Mouse (Mus musculus) olfactory bulb, adult 2 months (tissue): Measurements from ENCODE around the gene Dennd5b. TPM values are rescaled to one million over a fixed set of nuclear protein-coding genes. Genes with fewer than 3 reads are reported as not detected.

ENCODE experiments used
- H3K27ac ChIP-seq: fragments of 200-500 bp; 2 replicates; pipeline ENCODE4 v1.5.1; 2012; ENCODE audit warnings: low read depth, low read length; ENCODE audit not compliant: insufficient read depth
- H3K4me1 ChIP-seq: fragments of 200-500 bp; 2 replicates; pipeline ENCODE4 v1.6.1; 2012; ENCODE audit warnings: low read length; ENCODE audit not compliant: control insufficient read depth, insufficient read depth
- H3K4me3 ChIP-seq: fragments of 200-500 bp; 2 replicates; pipeline ENCODE4 v1.5.1; 2012; ENCODE audit warnings: mild to moderate bottlenecking, low read depth, low read length, moderate library complexity; ENCODE audit not compliant: insufficient read depth
- CTCF ChIP-seq: fragments of 200-500 bp; IDR thresholded peaks from 2 replicates; pipeline ENCODE4 v1.5.1; 2012; ENCODE audit warnings: low read depth, mild to moderate bottlenecking, low read length, moderate library complexity; ENCODE audit not compliant: insufficient read depth
- POLR2A ChIP-seq: fragments of 200-500 bp; IDR thresholded peaks from 2 replicates; pipeline ENCODE4 v1.6.1; 2012; ENCODE audit warnings: mild to moderate bottlenecking, low read depth, low read length, moderate library complexity; ENCODE audit not compliant: insufficient read depth
- WGBS: fragments of 180-500 bp; shearing (Covaris S2); methylation state at CpG from one replicate; pipeline ENCODE4 v1.1.7; 2018; 5-methylcytosine and 5-hydroxymethylcytosine counted together
- polyA plus RNA-seq: library from polyadenylated mRNA; stranded (reverse); fragments of >200 nt; gene quantifications from 2 replicates; pipeline ENCODE4 v1.2.4, GENCODE M21; 2012; ENCODE audit warnings: low replicate concordance; ENCODE audit not compliant: missing spikeins, insufficient read depth, insufficient read length

The Dennd5b gene
- 30.8 TPM in 1 of 2 replicates, not detected in the other for polyA plus RNA-seq

DNA sequence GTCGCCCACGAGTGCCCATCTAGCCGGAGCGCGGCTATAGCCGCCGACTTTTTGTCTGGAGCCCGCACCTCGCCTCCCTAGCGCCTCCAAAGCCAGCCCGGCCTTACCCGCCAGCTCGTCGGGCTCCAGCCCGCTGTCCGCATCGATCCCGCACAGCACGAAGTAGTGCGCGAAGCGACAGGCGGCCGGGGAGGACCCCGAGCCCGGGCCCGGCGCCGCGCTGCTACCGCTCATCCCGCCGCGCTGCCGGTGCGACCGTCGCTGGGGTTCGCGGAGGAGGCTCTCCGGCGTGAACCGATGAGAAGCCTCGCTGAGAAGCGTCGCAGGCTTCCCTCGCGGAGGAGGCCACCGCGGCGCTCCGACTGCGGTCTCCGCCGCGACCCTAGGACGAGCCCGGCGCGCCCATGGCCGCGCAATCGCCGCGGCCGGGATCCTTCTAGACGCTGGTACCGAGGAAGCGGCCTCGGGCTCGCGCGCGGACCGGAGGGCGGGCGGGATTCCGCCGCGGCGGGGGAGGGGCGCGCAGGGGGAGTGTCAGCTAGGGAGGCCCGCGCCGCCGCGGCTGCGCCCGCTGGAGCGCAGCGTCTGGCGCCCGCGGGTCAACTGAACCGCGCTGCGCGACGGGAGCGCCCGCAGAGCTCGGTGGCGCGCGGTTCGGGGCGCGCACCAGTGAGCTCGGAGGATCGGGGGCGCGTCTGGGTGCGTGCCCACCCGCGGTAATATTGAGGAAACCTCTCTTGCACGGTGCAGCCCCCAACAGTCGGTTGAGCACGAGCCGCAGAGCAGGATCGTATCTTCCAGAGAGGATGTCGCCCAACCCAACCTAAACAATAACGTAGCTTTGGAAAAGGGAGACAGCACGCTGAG lies at the start of gene Dennd5b:
Gene Dennd5b (minus strand): TSS at position 605 of the 867 bp plus-strand sequence.
- Histone ChIP-seq H3K27ac (peak within 1 kb of the TSS; percentile 97), H3K4me1 (no peaks in the 10 kb centered on the region), H3K4me3 (peak within 1 kb of the TSS; percentile 69)
- TF ChIP-seq CTCF, result no peak
- peak; percentile 86 for TF ChIP-seq POLR2A
- WGBS, result under 1% methylated on average over 124 of the region's 124 CpGs

DNA sequence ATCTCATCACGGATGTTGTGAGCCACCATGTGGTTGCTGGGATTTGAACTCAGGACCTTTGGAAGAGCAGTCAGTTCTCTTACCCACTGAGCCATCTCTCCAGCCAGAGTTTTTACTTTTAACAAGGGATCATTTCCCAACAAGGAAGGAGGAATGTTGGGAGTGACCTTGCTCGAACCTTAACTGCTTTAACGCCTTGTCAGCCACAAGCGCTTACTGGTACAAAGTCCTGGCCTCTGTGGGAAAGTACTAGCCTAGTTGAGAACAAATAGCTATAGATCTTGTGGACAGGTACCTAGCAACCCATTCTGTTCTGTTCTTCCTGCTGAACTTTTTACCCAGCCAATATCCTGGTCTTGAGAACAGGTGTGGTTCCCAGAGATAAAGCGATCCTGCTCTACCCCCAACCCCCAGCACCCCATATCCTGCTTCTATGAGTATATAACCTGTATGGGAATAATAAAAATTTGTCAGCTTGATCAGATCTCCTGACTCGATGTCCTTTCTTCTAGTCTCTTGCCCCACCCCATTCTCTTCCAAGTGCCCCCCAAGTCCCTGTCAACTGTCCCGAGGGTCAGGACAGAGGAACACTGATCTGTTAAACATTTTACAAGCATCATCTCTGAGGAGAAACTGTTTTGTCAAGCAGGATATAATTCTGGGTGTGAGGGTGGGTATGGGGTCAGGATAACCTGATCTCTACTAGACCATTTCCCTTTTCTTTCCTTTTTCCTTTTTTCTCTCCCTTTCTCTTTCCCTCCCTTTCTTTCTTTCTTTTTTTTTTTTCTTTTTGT lies 47.2 kb upstream of the Dennd5b start:
- TF ChIP-seq CTCF (no peak), POLR2A (no peak)
- 93% methylated on average over 7 of the region's 7 CpGs for WGBS
- Histone ChIP-seq H3K27ac (no peak overlapping the region), H3K4me3 (no peak overlapping the region), H3K4me1 (no peaks in the 10 kb centered on the region)

DNA sequence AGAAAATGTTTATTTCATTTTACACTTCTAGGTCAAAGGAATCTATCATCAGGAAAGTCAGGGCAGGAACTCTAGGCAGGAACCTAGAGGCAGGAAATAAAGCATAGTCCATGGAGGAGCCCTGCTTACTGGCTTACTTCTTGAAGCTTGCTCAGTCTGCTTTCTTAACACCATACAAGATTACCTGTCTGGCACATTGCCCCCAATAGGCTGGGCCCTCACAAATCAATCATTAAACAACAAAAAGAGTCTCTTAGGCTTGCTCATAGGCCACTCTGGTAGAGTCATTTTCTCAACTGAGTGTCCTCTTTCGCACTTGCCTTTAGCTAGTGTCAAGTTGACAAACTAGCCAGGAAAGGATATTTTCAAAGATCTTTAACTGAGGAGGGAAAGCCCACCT lies 43.7 kb upstream of the Dennd5b start:
- 97% methylated on average over 1 of the region's 1 CpGs for WGBS
- no peak for TF ChIP-seq CTCF
- no peak overlapping the region for H3K4me3 ChIP-seq
- no peaks in the 10 kb centered on the region for H3K4me1 ChIP-seq
- H3K27ac ChIP-seq, result no peak overlapping the region

DNA sequence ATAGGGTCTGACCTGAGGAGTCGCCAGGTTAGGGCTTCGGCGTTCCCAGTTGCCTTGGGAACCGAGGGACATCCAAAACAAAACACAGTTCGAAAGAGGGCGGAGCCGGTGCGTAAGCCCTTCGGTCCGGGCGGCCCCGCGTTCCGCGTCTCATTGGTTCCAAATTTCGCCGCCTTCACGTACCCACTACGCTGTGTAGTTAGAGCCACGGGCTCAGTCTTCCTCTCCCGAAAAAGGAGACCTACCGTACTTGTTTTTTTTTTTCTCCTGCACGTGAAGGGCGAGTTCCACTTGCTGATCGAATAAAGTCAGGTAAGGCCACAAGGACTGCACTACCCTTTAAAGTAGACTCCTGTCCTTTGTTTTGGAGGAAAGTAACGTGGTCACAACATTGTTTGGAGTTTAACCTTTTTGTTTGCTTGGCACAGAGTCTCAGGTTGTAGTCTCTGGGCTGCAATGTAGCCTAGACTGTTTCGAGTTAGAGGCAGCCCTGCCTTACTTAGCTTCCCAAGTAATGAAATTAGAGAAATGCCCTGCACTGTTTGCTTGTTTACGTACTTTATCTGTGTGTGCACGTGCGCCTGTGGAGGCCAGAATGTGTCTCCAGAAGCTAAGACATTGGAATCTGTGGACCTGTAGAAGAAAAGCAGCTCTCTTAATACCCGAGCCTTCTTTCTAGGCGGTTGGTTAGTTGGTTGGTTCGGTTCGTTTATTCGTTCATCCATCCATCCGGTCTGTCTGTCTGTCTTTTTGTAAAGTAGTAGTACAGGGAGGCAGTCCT lies 40.1 kb upstream of the Dennd5b start:
- H3K27ac ChIP-seq, result 0 out of 2 replicates have a peak overlapping the region, but pooled peaks have one; percentile 4
- no peaks in the 10 kb centered on the region for H3K4me1 ChIP-seq
- H3K4me3 ChIP-seq, result peak overlapping the region; percentile 53
- TF ChIP-seq POLR2A (no peak), CTCF (no peak)
- WGBS, result 3% methylated on average over 36 of the region's 36 CpGs

DNA sequence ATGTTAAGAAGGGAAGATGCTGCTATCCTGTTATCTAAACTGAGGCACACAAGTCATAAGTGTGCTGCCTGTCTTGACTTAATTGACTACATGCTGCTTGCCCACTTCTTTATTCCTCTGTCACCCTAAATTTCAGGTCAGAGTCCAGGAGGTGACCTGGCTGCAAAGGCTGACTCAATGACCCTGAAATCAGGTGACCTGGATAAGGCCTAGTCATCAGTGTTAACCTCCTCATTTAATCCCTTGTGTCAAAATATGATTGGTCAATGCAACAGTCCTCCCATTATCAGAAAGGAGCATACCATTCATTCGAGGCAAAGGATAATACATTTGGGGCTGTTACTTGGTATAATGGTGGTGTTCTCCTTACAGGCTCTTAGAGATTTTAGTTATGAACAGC lies 38.0 kb upstream of the Dennd5b start, which contains the start of gene Etfbkmt:
Gene Etfbkmt (plus strand): TSS at position 379 of the 400 bp plus-strand sequence.
- H3K4me3 ChIP-seq, result no peak within 1 kb of the TSS
- no peaks in the 10 kb centered on the region for H3K4me1 ChIP-seq
- 83% methylated on average over 1 of the region's 1 CpGs for WGBS
- TF ChIP-seq POLR2A, result no peak
- TF ChIP-seq CTCF, result no peak
- H3K27ac ChIP-seq, result no peak within 1 kb of the TSS

DNA sequence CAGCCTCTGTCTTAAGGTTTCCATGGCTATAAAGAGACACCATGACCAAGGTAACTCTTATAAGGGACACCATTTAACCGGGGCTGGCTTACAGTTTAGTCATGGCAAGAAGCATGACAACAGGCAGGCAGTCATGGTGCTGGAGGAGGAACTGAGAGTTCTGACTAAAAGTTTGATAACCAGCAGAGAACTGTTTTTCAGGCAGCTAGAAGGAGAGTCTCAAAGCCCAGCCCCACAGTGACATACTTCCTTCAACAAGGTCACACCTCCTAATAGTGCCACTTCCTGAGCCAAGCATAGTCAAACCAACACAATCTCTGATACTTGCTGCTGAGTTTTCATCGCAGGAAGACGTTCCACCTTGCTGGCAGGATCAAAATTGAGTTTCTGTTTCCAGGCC lies 37.5 kb upstream of the Dennd5b start:
- WGBS, result 90% methylated on average over 3 of the region's 3 CpGs
- TF ChIP-seq CTCF (no peak), POLR2A (no peak)

DNA sequence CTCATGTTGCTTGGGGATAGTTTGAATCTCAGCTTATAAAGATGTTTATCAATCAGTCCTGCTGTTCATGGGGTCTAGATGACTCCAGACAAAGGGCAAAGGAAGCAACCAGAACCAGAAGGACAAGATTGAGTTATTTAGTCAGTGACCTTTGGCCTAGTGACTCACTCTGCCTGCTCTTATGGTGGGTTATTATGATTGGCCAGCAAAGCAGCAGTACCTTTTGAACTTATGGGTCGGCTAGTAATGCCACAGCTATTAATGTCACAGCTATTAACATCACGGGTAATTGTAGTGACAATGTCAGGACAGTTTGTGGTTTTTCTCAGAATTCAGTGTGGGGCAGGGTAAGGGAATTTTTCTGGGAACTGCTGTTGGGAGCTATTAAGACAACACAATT lies 36.5 kb upstream of the Dennd5b start:
- H3K27ac ChIP-seq, result no peak overlapping the region
- H3K4me1 ChIP-seq, result no peaks in the 10 kb centered on the region
- 81% methylated on average over 2 of the region's 2 CpGs for WGBS
- H3K4me3 ChIP-seq, result no peak overlapping the region
- no peak for TF ChIP-seq POLR2A
- no peak for TF ChIP-seq CTCF

More for the DNA sequence above, 37.5 kb upstream of the Dennd5b start:
- Histone ChIP-seq H3K4me3 (no peak overlapping the region), H3K4me1 (no peaks in the 10 kb centered on the region), H3K27ac (no peak overlapping the region)

DNA sequence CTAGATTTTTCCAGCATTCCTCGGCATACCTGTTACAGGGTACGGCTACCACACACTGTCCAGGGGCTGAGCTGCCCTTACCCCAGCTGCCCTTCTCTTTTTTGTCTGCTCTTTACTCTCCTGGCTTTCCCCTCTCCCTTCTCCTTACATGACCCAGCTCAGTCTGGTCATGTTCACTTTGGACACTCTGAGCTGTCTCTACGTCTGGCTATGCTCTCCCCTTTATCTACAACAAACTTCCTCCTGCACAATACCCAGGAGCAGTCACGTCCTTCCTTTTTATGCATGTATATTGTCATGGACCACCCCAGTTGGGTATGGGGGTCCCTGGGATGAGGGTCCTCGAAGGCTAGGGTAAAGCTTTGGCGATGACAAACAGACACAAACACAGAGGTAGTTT lies 34.2 kb upstream of the Dennd5b start:
- WGBS, result 87% methylated on average over 6 of the region's 6 CpGs
- Histone ChIP-seq H3K4me3 (no peak overlapping the region), H3K4me1 (no peaks in the 10 kb centered on the region), H3K27ac (no peak overlapping the region)
- no peak for TF ChIP-seq POLR2A
